Mouse (Mus musculus) megakaryocyte progenitor cell, adult 5-6 weeks (primary cell): ENCODE measurements at regions not wholly inside any gene's neighbourhood (a gene's known extent, or its start where the extent isn't known, plus 50 kb on each side); places are given as distances from the start of the nearest gene placed in this dataset.

Experiments
- ATAC-seq: replicated peaks from 2 replicates; pipeline ENCODE4 v1.8.0; 2016; ENCODE audit warnings: mild to moderate bottlenecking, moderate TSS enrichment, inconsistent platforms; ENCODE audit not compliant: poor library complexity

GRCm38 (mm10) chr1:194041393-194042352, 576.3 kb upstream of the Plxna2 start:
- no peak for ATAC-seq

- no peak for ATAC-seq
Observed at GRCm38 (mm10) chr1:194038711-194039110, 579.3 kb upstream of the Plxna2 start.

GRCm38 (mm10) chr1:194034199-194034883, 583.7 kb upstream of the Plxna2 start:
- ATAC-seq, result no peak

- no peak for ATAC-seq
Observed at GRCm38 (mm10) chr1:194032603-194033002, 585.4 kb upstream of the Plxna2 start.

- no peak for ATAC-seq
Observed at GRCm38 (mm10) chr1:194030651-194031228, 587.3 kb upstream of the Plxna2 start.

GRCm38 (mm10) chr1:194026958-194027692, 590.9 kb upstream of the Plxna2 start:
- ATAC-seq, result no peak

GRCm38 (mm10) chr1:194026213-194026612, 591.8 kb upstream of the Plxna2 start:
- ATAC-seq, result no peak

- ATAC-seq, result no peak
Observed at GRCm38 (mm10) chr1:194019282-194019681, 598.7 kb upstream of the Plxna2 start.

GRCm38 (mm10) chr1:193992226-193992625, 622.1 kb upstream of the Camk1g start:
- ATAC-seq, result no peak

- ATAC-seq, result no peak
Observed at GRCm38 (mm10) chr1:193989956-193990675, 620.0 kb upstream of the Camk1g start.

GRCm38 (mm10) chr1:193988970-193989904, 619.1 kb upstream of the Camk1g start:
- no peak for ATAC-seq

GRCm38 (mm10) chr1:193980571-193980970, 610.5 kb upstream of the Camk1g start:
- ATAC-seq, result no peak

- no peak for ATAC-seq
Observed at GRCm38 (mm10) chr1:193971537-193971936, 601.4 kb upstream of the Camk1g start.

GRCm38 (mm10) chr1:193969264-193969908, 599.3 kb upstream of the Camk1g start:
- no peak for ATAC-seq

GRCm38 (mm10) chr1:193967957-193968926, 598.1 kb upstream of the Camk1g start:
- no peak for ATAC-seq

GRCm38 (mm10) chr1:193966652-193967555, 596.8 kb upstream of the Camk1g start:
- ATAC-seq, result no peak
